Mouse (Mus musculus) stomach, postnatal 0 days (tissue): ENCODE measurements around the gene Osbpl7.

Source experiments
- CTCF ChIP-seq: IDR thresholded peaks from 2 replicates; pipeline ENCODE4 v1.5.1; 2016; ENCODE audit warnings: antibody characterized with exemption, low read depth, mild to moderate bottlenecking, moderate library complexity
- EP300 ChIP-seq: optimal IDR thresholded peaks from 2 replicates; pipeline ENCODE3; 2016; ENCODE audit warnings: antibody characterized with exemption

GRCm38 (mm10) chr11:97003170-97003569, 47.3 kb upstream of the Osbpl7 start:
- TF ChIP-seq EP300: no peak
- no peak for TF ChIP-seq CTCF
